Mouse (Mus musculus) activated CD4-positive, CD25-positive, alpha-beta regulatory T cell (primary cell): ENCODE measurements around the gene Prps1l3. TPM values are rescaled to one million over a fixed set of nuclear protein-coding genes. Genes with fewer than 3 reads are reported as not detected.

ENCODE experiments used
- polyA plus RNA-seq, 2 experiments: library from polyadenylated mRNA; unstranded; fragments of 100-300 nt; shearing (Covaris generic); gene quantifications; one replicate each; pipeline ENCODE4 v1.2.1; 2017

Gene Prps1l3
- 10 to 100 TPM; 58.2 to 58.4 TPM for polyA plus RNA-seq

DNA sequence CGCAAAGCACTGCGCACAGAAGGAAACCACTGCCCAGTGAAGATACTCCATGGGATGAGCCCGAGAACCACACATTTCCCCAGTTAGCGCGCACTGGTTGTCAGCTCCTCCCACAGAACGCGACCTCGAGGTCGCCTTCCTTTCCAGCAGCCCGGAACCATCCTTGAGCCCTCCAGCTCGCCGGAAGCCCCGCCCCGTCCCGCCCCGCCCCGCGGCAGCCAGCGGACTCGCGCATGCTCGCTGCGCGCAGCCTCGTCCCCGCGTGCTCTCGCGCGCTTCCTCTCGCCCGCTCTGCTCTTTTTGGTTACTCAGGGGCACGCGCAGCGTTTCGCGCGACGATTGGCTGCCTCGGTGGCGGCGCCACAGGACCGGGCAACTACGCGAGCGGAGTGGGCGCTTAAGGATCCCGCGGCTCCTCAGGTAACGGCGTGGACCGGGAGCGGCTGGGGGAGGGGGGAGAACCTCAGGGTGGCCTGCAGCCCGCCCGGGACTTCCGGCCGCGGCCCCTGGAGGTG lies at the start of gene Prps1l3, which contains the start of gene Mipol1:
TSS of gene Prps1l3 (plus strand) at position 221 of the 515 bp plus-strand sequence.
TSS of gene Mipol1 (plus strand) at position 236 of the 515 bp plus-strand sequence.

DNA sequence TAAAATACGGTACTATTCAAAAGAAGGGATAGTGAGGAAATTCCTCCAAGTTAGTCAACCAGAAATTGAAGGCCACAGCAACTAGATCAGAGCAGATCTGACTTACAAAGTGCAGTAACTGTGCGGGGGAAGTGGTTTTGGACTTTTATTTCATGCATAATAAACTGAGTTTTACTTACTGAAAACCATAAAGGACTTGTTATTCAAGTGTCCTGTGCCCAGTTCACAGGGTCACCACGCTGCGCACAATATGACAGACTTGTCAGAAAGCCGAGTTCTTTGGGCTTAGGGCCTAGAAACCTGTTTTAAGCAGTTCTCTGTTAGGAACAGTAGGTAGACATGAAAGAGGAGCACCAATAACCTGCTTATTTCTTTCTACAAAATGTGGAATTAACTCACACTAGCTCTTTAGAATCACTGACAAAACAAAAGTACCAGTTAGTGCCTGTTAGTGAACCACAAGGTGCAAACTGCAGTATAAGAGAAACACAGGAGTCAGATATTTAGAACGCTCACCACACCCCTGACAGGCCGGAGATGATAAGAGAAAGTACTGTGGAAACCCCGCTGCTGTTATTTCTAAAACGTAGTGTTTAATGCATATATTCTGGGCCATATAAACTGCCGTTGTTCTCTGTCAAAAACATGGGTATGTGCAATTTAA lies 32.7 kb upstream of the Prps1l3 start, which contains the start of gene Slc25a21:
TSS of gene Slc25a21 (minus strand) at position 110 of the 664 bp plus-strand sequence.

Other genes with a start within 250 kb of the Prps1l3 start
- gene Slc25a21, start 32.9 kb upstream of the Prps1l3 start, polyA plus RNA-seq = under 1 TPM; 0.62 to 0.97 TPM
- 10 to 100 TPM in 1 of 2 experiments, 1 to 10 TPM in 1; 4.2 to 12.7 TPM for gene Mipol1, start within 50 bp of the Prps1l3 start, polyA plus RNA-seq